Mouse (Mus musculus): ENCODE measurements around the gene Itga9. TPM values are rescaled to one million over a fixed set of nuclear protein-coding genes. Genes with fewer than 3 reads are reported as not detected.

The Itga9 gene
- polyA plus RNA-seq, 1 experiment from 2014 or later: 2.4 TPM

GRCm38 (mm10) chr9:118653436-118653835 lies 46.9 kb downstream of the Itga9 start:
- Histone ChIP-seq H3K27me3 (ENCODE audit: control insufficient read depth, insufficient read depth, low read length) (no peaks in the 10 kb centered on the region), H3K4me2 (ENCODE audit: low read length) (no peak overlapping the region)
- ATAC-seq (ENCODE audit: low FRiP score, low TSS enrichment): no peak

GRCm38 (mm10) chr9:118654969-118655368 lies 48.5 kb downstream of the Itga9 start:
- H3K27me3 ChIP-seq (ENCODE audit: control insufficient read depth, insufficient read depth, low read length): no peaks in the 10 kb centered on the region
- H3K36me3 ChIP-seq (ENCODE audit: control insufficient read depth, insufficient read depth, low read length): no peaks in the 10 kb centered on the region
- no peak for ATAC-seq (ENCODE audit: low FRiP score, low TSS enrichment)
- H3K4me3 ChIP-seq (replicated peaks; ENCODE audit: low read depth, low read length): no peak overlapping the region
- H3K9ac ChIP-seq (replicated peaks; ENCODE audit: low read length): no peak overlapping the region
- 0 out of 2 replicates have a peak, but pooled peaks cover 4% of the 10 kb centered on the region for H3K4me1 ChIP-seq (ENCODE audit: control insufficient read depth, insufficient read depth, low read length)
- no peak overlapping the region for H3K27ac ChIP-seq (replicated peaks; ENCODE audit: low read depth, low read length)
- H3K4me2 ChIP-seq (ENCODE audit: low read length): no peak overlapping the region
- H3K9me3 ChIP-seq (ENCODE audit: control insufficient read depth, low read length): no peaks in the 10 kb centered on the region
- WGBS: 53% methylated on average over 6 of the region's 6 CpGs
- DNase-seq: no peak

More at GRCm38 (mm10) chr9:118653436-118653835, 46.9 kb downstream of the Itga9 start:
- no peak overlapping the region for H3K27ac ChIP-seq (replicated peaks; ENCODE audit: low read depth, low read length)
- H3K36me3 ChIP-seq (ENCODE audit: control insufficient read depth, insufficient read depth, low read length): no peaks in the 10 kb centered on the region
- no peak overlapping the region for H3K4me3 ChIP-seq (replicated peaks; ENCODE audit: low read depth, low read length)
- no peak overlapping the region for H3K9ac ChIP-seq (replicated peaks; ENCODE audit: low read length)
- no peaks in the 10 kb centered on the region for H3K9me3 ChIP-seq (ENCODE audit: control insufficient read depth, low read length)
- H3K4me1 ChIP-seq (ENCODE audit: control insufficient read depth, insufficient read depth, low read length): 0 out of 2 replicates have a peak, but pooled peaks cover 4% of the 10 kb centered on the region
- no peak for DNase-seq
- WGBS: 66% methylated on average over 1 of the region's 1 CpGs

- Histone ChIP-seq H3K27me3 (ENCODE audit: control insufficient read depth, insufficient read depth, low read length) (no peaks in the 10 kb centered on the region), H3K9ac (replicated peaks; ENCODE audit: low read length) (no peak overlapping the region), H3K4me1 (ENCODE audit: control insufficient read depth, insufficient read depth, low read length) (0 out of 2 replicates have a peak, but pooled peaks cover 4% of the 10 kb centered on the region), H3K9me3 (ENCODE audit: control insufficient read depth, low read length) (no peaks in the 10 kb centered on the region), H3K4me2 (ENCODE audit: low read length) (no peak overlapping the region), H3K27ac (replicated peaks; ENCODE audit: low read depth, low read length) (no peak overlapping the region), H3K36me3 (ENCODE audit: control insufficient read depth, insufficient read depth, low read length) (no peaks in the 10 kb centered on the region), H3K4me3 (replicated peaks; ENCODE audit: low read depth, low read length) (no peak overlapping the region)
- DNase-seq: no peak
- ATAC-seq (ENCODE audit: low FRiP score, low TSS enrichment): no peak
- 72% methylated on average over 3 of the region's 3 CpGs for WGBS
Measured at GRCm38 (mm10) chr9:118655726-118656125, 49.2 kb downstream of the Itga9 start.

GRCm38 (mm10) chr9:118658159-118658558 lies 51.7 kb downstream of the Itga9 start:
- DNase-seq (no peak), ATAC-seq (ENCODE audit: low FRiP score, low TSS enrichment) (no peak)
- H3K9me3 ChIP-seq (ENCODE audit: control insufficient read depth, low read length): no peaks in the 10 kb centered on the region
- H3K9ac ChIP-seq (replicated peaks; ENCODE audit: low read length): no peak overlapping the region
- WGBS: 79% methylated on average over 7 of the region's 7 CpGs
- no peaks in the 10 kb centered on the region for H3K36me3 ChIP-seq (ENCODE audit: control insufficient read depth, insufficient read depth, low read length)
- no peak overlapping the region for H3K27ac ChIP-seq (replicated peaks; ENCODE audit: low read depth, low read length)
- no peak overlapping the region for H3K4me2 ChIP-seq (ENCODE audit: low read length)
- no peaks in the 10 kb centered on the region for H3K27me3 ChIP-seq (ENCODE audit: control insufficient read depth, insufficient read depth, low read length)
- no peak overlapping the region for H3K4me3 ChIP-seq (replicated peaks; ENCODE audit: low read depth, low read length)
- H3K4me1 ChIP-seq (ENCODE audit: control insufficient read depth, insufficient read depth, low read length): no peaks in the 10 kb centered on the region

- ATAC-seq (ENCODE audit: low FRiP score, low TSS enrichment) (no peak), DNase-seq (no peak)
- Histone ChIP-seq H3K27ac (replicated peaks; ENCODE audit: low read depth, low read length) (no peak overlapping the region), H3K36me3 (ENCODE audit: control insufficient read depth, insufficient read depth, low read length) (no peaks in the 10 kb centered on the region), H3K4me2 (ENCODE audit: low read length) (no peak overlapping the region), H3K27me3 (ENCODE audit: control insufficient read depth, insufficient read depth, low read length) (no peaks in the 10 kb centered on the region), H3K9me3 (ENCODE audit: control insufficient read depth, low read length) (no peaks in the 10 kb centered on the region), H3K9ac (replicated peaks; ENCODE audit: low read length) (no peak overlapping the region), H3K4me1 (ENCODE audit: control insufficient read depth, insufficient read depth, low read length) (no peaks in the 10 kb centered on the region), H3K4me3 (replicated peaks; ENCODE audit: low read depth, low read length) (no peak overlapping the region)
- WGBS: 90% methylated on average over 5 of the region's 5 CpGs
Measured at GRCm38 (mm10) chr9:118659809-118660208, 53.3 kb downstream of the Itga9 start.

- Histone ChIP-seq H3K27ac (replicated peaks; ENCODE audit: low read depth, low read length) (no peak overlapping the region), H3K4me2 (ENCODE audit: low read length) (no peak overlapping the region), H3K4me3 (replicated peaks; ENCODE audit: low read depth, low read length) (no peak overlapping the region), H3K36me3 (ENCODE audit: control insufficient read depth, insufficient read depth, low read length) (no peaks in the 10 kb centered on the region), H3K4me1 (ENCODE audit: control insufficient read depth, insufficient read depth, low read length) (no peaks in the 10 kb centered on the region), H3K27me3 (ENCODE audit: control insufficient read depth, insufficient read depth, low read length) (no peaks in the 10 kb centered on the region), H3K9ac (replicated peaks; ENCODE audit: low read length) (no peak overlapping the region), H3K9me3 (ENCODE audit: control insufficient read depth, low read length) (no peaks in the 10 kb centered on the region)
- no peak for ATAC-seq (ENCODE audit: low FRiP score, low TSS enrichment)
- 91% methylated on average over 7 of the region's 7 CpGs for WGBS
- DNase-seq: no peak
Measured at GRCm38 (mm10) chr9:118660259-118660658, 53.8 kb downstream of the Itga9 start.

GRCm38 (mm10) chr9:118662026-118662425 lies 55.5 kb downstream of the Itga9 start:
- DNase-seq: no peak
- H3K4me3 ChIP-seq (replicated peaks; ENCODE audit: low read depth, low read length): no peak overlapping the region
- no peak overlapping the region for H3K4me2 ChIP-seq (ENCODE audit: low read length)
- WGBS: 96% methylated on average over 8 of the region's 8 CpGs
- no peak overlapping the region for H3K27ac ChIP-seq (replicated peaks; ENCODE audit: low read depth, low read length)
- H3K9ac ChIP-seq (replicated peaks; ENCODE audit: low read length): no peak overlapping the region
- ATAC-seq (ENCODE audit: low FRiP score, low TSS enrichment): no peak
- no peaks in the 10 kb centered on the region; the same call in 1 of the 2 replicates for H3K9me3 ChIP-seq (ENCODE audit: control insufficient read depth, low read length)
- no peaks in the 10 kb centered on the region for H3K4me1 ChIP-seq (ENCODE audit: control insufficient read depth, insufficient read depth, low read length)
- no peaks in the 10 kb centered on the region for H3K27me3 ChIP-seq (ENCODE audit: control insufficient read depth, insufficient read depth, low read length)
- no peaks in the 10 kb centered on the region for H3K36me3 ChIP-seq (ENCODE audit: control insufficient read depth, insufficient read depth, low read length)

- Histone ChIP-seq H3K27me3 (ENCODE audit: control insufficient read depth, insufficient read depth, low read length) (no peaks in the 10 kb centered on the region), H3K9ac (replicated peaks; ENCODE audit: low read length) (no peak overlapping the region), H3K4me3 (replicated peaks; ENCODE audit: low read depth, low read length) (no peak overlapping the region), H3K4me1 (ENCODE audit: control insufficient read depth, insufficient read depth, low read length) (no peaks in the 10 kb centered on the region), H3K4me2 (ENCODE audit: low read length) (no peak overlapping the region), H3K36me3 (ENCODE audit: control insufficient read depth, insufficient read depth, low read length) (no peaks in the 10 kb centered on the region), H3K27ac (replicated peaks; ENCODE audit: low read depth, low read length) (no peak overlapping the region), H3K9me3 (ENCODE audit: control insufficient read depth, low read length) (no peaks in the 10 kb centered on the region; the same call in 1 of the 2 replicates)
- DNase-seq (no peak), ATAC-seq (ENCODE audit: low FRiP score, low TSS enrichment) (no peak)
- 93% methylated on average over 10 of the region's 10 CpGs for whole genome bisulfite sequencing
Measured at GRCm38 (mm10) chr9:118662476-118662875, 56.0 kb downstream of the Itga9 start.

GRCm38 (mm10) chr9:118663938-118664337 lies 57.4 kb downstream of the Itga9 start:
- DNase-seq (no peak), ATAC-seq (ENCODE audit: low FRiP score, low TSS enrichment) (no peak)
- Histone ChIP-seq H3K9ac (replicated peaks; ENCODE audit: low read length) (no peak overlapping the region), H3K4me3 (replicated peaks; ENCODE audit: low read depth, low read length) (no peak overlapping the region), H3K4me2 (ENCODE audit: low read length) (no peak overlapping the region), H3K4me1 (ENCODE audit: control insufficient read depth, insufficient read depth, low read length) (no peaks in the 10 kb centered on the region), H3K36me3 (ENCODE audit: control insufficient read depth, insufficient read depth, low read length) (no peaks in the 10 kb centered on the region), H3K9me3 (ENCODE audit: control insufficient read depth, low read length) (no peaks in the 10 kb centered on the region; the same call in 1 of the 2 replicates), H3K27me3 (ENCODE audit: control insufficient read depth, insufficient read depth, low read length) (no peaks in the 10 kb centered on the region), H3K27ac (replicated peaks; ENCODE audit: low read depth, low read length) (no peak overlapping the region)
- 67% methylated on average over 6 of the region's 6 CpGs for WGBS
